Mouse (Mus musculus) myocyte (in vitro differentiated cells): ENCODE measurements around the gene L1td1.

Experiments
- CEBPB ChIP-seq: IDR thresholded peaks from 2 replicates; pipeline ENCODE4 v1.6.1; 2011; ENCODE audit warnings: mild to moderate bottlenecking, moderate library complexity; ENCODE audit not compliant: poor library complexity, insufficient read depth, severe bottlenecking
- E2F4 ChIP-seq: IDR thresholded peaks from one replicate; pipeline ENCODE4 v1.6.1; 2011; ENCODE audit warnings: mild to moderate bottlenecking, control low read depth, moderate library complexity; ENCODE audit not compliant: insufficient read depth
- MAX ChIP-seq: IDR thresholded peaks from one replicate; pipeline ENCODE4 v1.6.1; 2011; ENCODE audit warnings: low read depth, mild to moderate bottlenecking, control low read depth
- MYOG ChIP-seq, 3 experiments: IDR thresholded peaks; one replicate each; pipeline ENCODE4 v1.6.1; 2011; ENCODE audit warnings: control low read depth in 2 of 3, low read depth in 2 of 3, mild to moderate bottlenecking in 2 of 3; ENCODE audit not compliant: insufficient read length in 2 of 3, control insufficient read depth in 1 of 3, insufficient read depth in 1 of 3
- POLR2A ChIP-seq: IDR thresholded peaks from one replicate; pipeline ENCODE4 v1.6.1; 2011; ENCODE audit warnings: low read depth, mild to moderate bottlenecking, control low read depth, moderate library complexity; ENCODE audit not compliant: insufficient read length
- POLR2AphosphoS2 ChIP-seq: IDR thresholded peaks from one replicate; pipeline ENCODE4 v1.6.1; 2011; ENCODE audit warnings: low read depth, control low read depth; ENCODE audit not compliant: insufficient read length
- TCF12 ChIP-seq: IDR thresholded peaks from one replicate; pipeline ENCODE4 v1.6.1; 2011; ENCODE audit warnings: mild to moderate bottlenecking, control low read depth; ENCODE audit not compliant: poor library complexity, insufficient read depth, severe bottlenecking
- USF1 ChIP-seq: IDR thresholded peaks from one replicate; pipeline ENCODE4 v1.6.1; 2011; ENCODE audit warnings: low read depth, mild to moderate bottlenecking, control low read depth, moderate library complexity

DNA sequence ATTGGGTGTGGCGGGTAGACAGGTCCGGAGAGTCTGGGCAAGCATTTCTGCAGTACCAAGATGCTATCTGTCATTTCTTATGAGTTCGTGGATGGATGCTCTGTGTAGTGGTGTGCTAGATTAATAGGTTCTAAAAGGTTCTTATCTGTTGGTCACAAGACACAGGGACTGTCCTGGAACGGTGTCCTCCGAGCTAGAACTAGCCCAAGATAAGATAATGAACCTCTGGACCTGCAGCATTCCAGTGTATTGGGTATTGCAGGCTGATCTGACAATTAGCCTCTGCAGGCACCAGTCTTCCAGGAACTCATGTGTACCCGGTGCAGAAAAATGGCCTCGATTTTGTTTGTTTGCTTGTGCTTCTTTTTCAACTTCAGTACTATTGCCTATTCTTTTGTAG, 2.2 kb downstream of the L1td1 start:
- no peak for TF ChIP-seq POLR2A
- no peak for TF ChIP-seq E2F4
- TF ChIP-seq CEBPB, result no peak
- no peak for TF ChIP-seq TCF12
- no peak for TF ChIP-seq USF1
- TF ChIP-seq MAX, result no peak
- no peak for TF ChIP-seq POLR2AphosphoS2
- no peak for TF ChIP-seq MYOG (IDR thresholded peaks at IDR 0.05; ENCODE audit: control insufficient read depth in 1 of 3, insufficient read depth in 1 of 3, insufficient read length in 2 of 3, low read depth in 2 of 3)
